In the genomic region with DNA sequence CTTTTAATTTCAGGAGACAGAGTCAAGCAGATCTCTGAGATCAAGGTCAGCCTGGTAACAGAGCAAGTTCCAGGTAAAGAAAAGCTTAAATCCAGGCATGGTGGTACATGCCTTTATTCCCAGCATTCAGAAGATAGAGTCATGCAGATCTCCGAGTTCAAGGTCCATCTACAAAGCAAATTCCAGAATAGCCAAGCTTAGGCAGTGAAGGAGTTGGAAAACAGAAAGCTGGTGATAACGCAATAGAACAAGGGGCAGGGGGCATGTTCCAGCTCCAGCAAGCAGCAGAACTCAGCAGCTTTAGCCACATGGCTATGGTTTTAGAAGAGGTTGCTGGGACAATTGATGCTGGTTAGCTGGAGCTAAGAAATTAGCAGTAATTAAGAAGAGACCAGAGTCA, we compare ENCODE assay signal across 23 mouse cellular contexts. TPM values are rescaled to one million over a fixed set of nuclear protein-coding genes. Genes with fewer than 3 reads are reported as not detected.
"Had no signal": no experiment of that assay in that cellular context is flagged by ENCODE, and none has a peak within 500 bp of the region (broad histone marks: within the 10 kb centered on the region; RNA-seq: fewer than 3 reads in every experiment).

No protein-coding gene starts in this region.

- DNase-seq: lung, adult 18-20 months; lung, embryonic 14.5 days; lung, postnatal 10 days; lung, postnatal 4 days; midbrain, embryonic 14.5 days; retina, postnatal 1 day; right cerebral cortex, adult 18-20 months; right cerebral cortex, postnatal 25 days; right cerebral cortex, postnatal 4 days; spleen, adult 18-20 months; thymus, adult 18-20 months; thymus, postnatal 14 days; thymus, postnatal 36 days had no signal

- H3K27me3 ChIP-seq: neural tube, embryonic 15.5 days had no signal

- H3K27ac ChIP-seq: liver, embryonic 14.5 days; midbrain, embryonic 12.5 days; neural tube, embryonic 13.5 days; neural tube, embryonic 15.5 days had no signal

- ATAC-seq: midbrain, embryonic 16.5 days had no signal

- H3K9ac ChIP-seq: liver, embryonic 14.5 days; lung, embryonic 14.5 days; midbrain, embryonic 12.5 days; neural tube, embryonic 13.5 days; neural tube, embryonic 15.5 days had no signal

- H3K9me3 ChIP-seq: midbrain, embryonic 12.5 days; neural tube, embryonic 13.5 days; neural tube, embryonic 15.5 days had no signal

- H3K36me3 ChIP-seq: midbrain, embryonic 12.5 days; neural tube, embryonic 13.5 days; neural tube, embryonic 15.5 days had no signal

- H3K4me3 ChIP-seq: midbrain, embryonic 12.5 days; myocyte; neural tube, embryonic 13.5 days; neural tube, embryonic 15.5 days had no signal

- H3K4me2 ChIP-seq: lung, embryonic 14.5 days; midbrain, embryonic 12.5 days; neural tube, embryonic 13.5 days; neural tube, embryonic 15.5 days had no signal

RNA-seq across cellular contexts. Expression of a gene that starts 5.2 kb away (rescaled TPM):
- total RNA-seq: megakaryocyte, adult 5-6 weeks; megakaryocyte-erythroid progenitor cell, adult 5-6 weeks had no signal
- polyA plus RNA-seq: myocyte; neural tube, embryonic 11.5 days; neural tube, embryonic 13.5 days had no signal

RNA-seq across cellular contexts. Expression of a gene that starts 12.0 kb away (rescaled TPM):
- total RNA-seq: megakaryocyte, adult 5-6 weeks; megakaryocyte-erythroid progenitor cell, adult 5-6 weeks had no signal
- polyA plus RNA-seq: myocyte; stomach, embryonic 14.5 days had no signal

RNA-seq across cellular contexts. Expression of a gene that starts 22.4 kb away (rescaled TPM):
- total RNA-seq: megakaryocyte, adult 5-6 weeks; megakaryocyte-erythroid progenitor cell, adult 5-6 weeks had no signal
- polyA plus RNA-seq: lung, embryonic 14.5 days; midbrain, embryonic 12.5 days; midbrain, embryonic 14.5 days; midbrain, embryonic 16.5 days; neural tube, embryonic 11.5 days; neural tube, embryonic 13.5 days; neural tube, embryonic 15.5 days; stomach, embryonic 14.5 days had no signal
